Mouse (Mus musculus) heart, adult 9 months (tissue): Measurements from ENCODE around the gene Clec10a.

Experiments
- DNase-seq, 2 experiments: peaks; one replicate each; pipeline ENCODE4 v3.0.0; 2022; ENCODE audit warnings: low spot score in 2 of 2

The Clec10a gene

GRCm38 (mm10) chr11:70216103-70216502, 60.1 kb downstream of the Clec10a start:
- DNase-seq, result no peak

GRCm38 (mm10) chr11:70218039-70218438, 62.0 kb downstream of the Clec10a start:
- no peak for DNase-seq

- no peak for DNase-seq
Measured at GRCm38 (mm10) chr11:70218741-70219470, 62.9 kb downstream of the Clec10a start.

- no peak for DNase-seq
Measured at GRCm38 (mm10) chr11:70219873-70220272, 63.9 kb downstream of the Clec10a start.

GRCm38 (mm10) chr11:70220323-70220722, 64.3 kb downstream of the Clec10a start:
- no peak for DNase-seq
